Mouse (Mus musculus) retina, postnatal 7 days (tissue): ENCODE measurements around the gene Cacna2d3.

ENCODE experiments used
- DNase-seq: peaks from one replicate; pipeline ENCODE4 v3.0.0-alpha.2; 2012; ENCODE audit warnings: low read depth, low spot score

The Cacna2d3 gene

GRCm38 (mm10) chr14:29721488-29722385, at the start of gene Cacna2d3:
Gene Cacna2d3 (minus strand): TSS chr14:29721864.
- DNase-seq: no peak

DNA sequence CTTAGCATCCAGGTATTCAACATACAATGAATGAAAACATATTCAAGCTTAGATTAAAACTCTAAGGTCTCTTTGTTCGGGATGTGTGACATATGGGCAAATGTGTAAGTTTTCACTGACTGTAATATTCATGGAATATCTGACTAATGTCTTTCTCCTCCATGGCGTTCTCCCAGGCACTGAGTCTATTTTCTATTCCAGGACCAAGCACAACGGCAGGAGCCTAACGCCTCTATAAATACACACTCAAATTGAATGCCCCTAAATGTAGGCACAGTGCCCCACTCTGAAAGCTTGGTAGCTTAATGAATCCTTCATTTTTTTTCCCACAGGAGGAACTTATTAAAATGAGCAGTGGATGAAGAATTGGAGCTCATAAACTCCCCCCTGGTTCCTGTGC, 47.8 kb upstream of the Cacna2d3 start:
- no peak for DNase-seq

- DNase-seq: no peak
Measured at GRCm38 (mm10) chr14:29752876-29753275, 31.2 kb upstream of the Cacna2d3 start.

DNA sequence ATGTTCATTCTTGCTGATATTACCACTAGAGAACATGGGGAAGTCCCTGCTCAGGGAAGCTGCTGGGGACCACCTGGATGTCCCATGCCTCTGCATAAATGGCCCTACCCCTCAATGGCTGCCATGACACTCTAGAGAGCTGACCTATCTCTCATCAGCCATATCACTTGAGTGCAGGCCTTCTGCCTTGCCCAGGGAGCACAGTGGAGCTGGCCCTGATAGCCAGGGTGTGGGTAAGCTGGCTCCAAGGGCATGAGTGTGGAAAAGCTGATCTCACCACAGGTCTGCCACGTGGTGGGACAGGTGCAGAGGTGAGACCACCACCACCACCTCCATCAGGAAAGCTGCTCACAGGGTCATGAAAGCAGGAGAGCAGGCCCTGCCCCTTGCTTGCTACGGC, 17.1 kb upstream of the Cacna2d3 start:
- DNase-seq: no peak

- DNase-seq: no peak
Measured at GRCm38 (mm10) chr14:29730256-29730655, 8.6 kb upstream of the Cacna2d3 start.

DNA sequence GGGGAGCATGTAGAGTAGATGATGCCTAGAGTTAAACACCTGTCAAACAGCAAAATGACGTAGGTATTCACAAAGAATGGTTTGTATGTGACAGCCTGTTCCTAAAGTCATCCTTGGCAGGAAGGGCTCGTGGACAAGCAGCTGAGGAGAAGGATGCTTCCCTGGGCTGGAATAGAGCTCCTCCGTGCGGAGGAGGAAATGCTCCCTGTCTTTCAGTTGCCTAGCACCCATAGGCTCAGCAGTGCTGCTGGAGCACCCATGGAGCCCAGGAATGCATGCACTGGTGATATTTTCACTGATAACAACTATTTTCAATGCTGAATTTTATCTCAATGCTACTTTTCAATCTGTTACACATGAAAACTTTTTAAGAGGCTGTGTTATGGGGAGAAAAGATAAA, 7.3 kb upstream of the Cacna2d3 start:
- no peak for DNase-seq

DNA sequence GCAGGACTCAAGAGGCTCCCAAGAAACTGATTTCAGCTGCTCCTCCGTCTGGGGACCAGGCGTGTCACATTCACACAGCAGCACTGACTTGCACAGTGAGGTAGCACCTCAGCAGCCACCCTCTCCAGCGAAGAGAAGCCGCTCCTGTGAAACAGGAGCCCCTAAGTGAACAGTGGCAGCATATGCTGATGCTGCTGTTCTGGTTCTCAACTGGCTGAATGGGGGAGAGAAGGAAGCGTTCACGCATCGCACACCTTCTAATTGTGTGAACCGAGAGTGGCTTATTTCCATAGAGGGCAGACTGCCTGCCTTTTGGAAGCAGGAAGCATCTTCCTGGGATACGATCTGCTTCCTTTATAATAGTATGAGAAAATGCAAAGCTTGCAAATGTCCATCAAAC, 5.9 kb upstream of the Cacna2d3 start:
- no peak for DNase-seq

DNA sequence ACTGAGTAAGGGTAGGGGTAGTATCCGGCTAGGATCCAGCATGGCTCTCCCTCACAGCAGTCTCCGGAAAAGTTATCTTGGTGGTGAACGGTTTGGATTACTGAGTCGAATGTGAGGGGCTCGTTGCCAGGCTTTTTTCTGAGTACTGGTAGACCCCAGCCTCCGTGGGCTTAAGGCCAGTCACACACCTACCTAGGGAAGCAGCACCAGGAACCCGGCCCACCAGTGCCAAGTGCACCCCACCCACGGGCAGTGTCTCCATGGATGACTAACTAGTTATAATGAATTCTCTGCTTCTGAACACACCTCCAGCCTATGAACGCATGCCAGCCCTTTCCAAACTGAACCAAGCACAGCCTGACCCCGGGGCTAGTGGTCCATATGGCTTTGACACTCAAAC, 1.6 kb upstream of the Cacna2d3 start:
- DNase-seq: no peak

DNA sequence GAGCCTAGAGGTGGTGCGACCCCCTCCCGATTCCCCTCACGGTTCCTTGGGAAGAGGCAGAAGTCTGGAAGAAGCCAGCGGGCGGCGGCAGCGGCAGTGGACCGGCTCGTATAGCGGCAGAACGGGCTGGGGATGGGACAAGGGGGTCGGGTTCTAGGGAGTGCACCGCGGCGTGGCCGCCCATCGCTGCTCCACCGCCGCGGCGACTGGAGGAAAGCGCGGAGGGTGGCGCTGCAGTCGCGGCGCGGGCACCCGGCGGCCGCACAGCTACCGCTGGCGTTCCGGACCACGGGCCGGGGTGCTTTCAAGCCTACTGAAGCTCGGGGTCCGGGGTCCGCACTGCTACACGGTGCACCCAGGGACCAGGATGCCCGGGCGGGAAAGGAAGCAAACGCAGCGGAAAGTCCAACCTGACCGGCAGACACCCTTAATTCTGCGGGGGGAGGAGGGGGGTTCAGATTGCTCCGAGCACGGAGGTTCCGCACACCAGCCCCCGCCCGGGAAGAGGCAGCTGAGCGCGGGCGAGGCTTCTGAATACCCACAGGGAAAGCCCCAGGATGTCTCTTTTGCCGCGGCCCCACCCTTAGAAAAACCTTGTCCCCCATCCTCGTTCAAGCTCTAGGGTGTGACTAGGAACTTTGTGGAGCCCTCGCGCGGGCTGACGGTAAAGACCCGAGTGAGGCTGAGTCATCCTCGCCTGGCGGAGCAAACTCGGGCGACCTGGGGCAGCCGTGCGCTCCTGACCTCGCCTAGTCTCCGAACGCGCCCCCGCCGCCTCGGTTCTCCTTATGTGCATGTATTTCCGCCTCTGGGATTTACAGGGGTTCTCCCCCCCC, 940 bp upstream of the Cacna2d3 start:
- DNase-seq: no peak

DNA sequence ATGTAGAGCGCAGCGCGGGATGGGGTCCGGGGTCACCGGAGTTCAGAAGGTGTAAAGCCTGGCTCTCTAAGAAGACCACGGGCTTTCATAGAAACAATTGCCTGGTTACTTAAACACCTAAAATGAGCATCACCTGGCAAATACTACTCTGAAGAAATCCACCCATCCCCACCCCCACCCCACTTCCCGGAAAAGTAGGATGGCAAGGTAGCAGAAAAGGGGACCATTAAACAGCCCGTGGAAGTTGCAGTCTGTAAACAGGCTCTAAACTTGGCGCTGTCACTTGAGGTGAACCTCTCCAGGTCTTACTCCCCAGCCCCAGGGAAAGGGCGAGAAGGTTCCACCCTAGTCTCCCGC, 555 bp downstream of the Cacna2d3 start:
- no peak for DNase-seq

- no peak for DNase-seq
Measured at GRCm38 (mm10) chr14:29720334-29720911, 1.2 kb downstream of the Cacna2d3 start.

DNA sequence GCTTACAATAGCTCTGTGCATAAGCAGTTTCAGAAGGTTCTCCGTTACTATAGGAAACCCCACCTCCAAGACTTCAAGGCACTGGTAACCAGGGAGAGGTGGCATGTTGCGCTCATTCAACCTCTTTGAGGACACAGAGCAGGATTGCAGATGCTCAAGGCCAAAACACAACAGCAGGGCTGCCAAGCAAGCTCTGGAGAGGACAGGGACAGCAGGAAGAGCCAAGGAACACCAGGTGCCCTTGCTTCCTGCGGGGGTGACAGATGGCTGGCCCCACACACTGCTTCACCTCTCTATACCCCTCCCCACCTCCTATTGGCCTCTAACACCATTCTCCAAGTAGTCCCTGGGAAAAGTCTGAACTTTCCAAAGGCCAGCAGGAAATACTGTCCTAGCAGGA, 9.0 kb downstream of the Cacna2d3 start:
- DNase-seq: no peak

GRCm38 (mm10) chr14:29707561-29708335, 13.9 kb downstream of the Cacna2d3 start:
- no peak for DNase-seq

DNA sequence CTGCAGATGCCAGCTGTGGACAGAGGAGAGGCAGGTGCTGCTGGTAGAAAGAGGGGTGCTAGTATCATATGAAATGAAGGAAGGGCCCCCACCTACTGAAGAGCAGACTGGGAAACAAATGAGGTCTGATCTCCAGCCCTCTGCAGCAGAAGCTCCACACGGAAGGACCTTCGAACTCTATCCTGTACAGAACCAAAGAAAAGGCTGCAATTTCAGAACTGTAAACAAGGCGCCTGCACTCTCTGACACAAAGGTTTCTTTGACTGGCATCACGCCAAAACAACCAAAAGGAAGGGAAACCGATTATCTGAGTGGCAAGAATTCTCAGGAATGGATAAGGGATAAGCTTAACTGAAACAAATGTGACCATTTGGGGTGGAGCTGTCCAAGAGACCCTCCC, 18.9 kb downstream of the Cacna2d3 start:
- DNase-seq: no peak

- DNase-seq: peak; percentile 8
Measured at GRCm38 (mm10) chr14:29696131-29696530, 25.5 kb downstream of the Cacna2d3 start.

DNA sequence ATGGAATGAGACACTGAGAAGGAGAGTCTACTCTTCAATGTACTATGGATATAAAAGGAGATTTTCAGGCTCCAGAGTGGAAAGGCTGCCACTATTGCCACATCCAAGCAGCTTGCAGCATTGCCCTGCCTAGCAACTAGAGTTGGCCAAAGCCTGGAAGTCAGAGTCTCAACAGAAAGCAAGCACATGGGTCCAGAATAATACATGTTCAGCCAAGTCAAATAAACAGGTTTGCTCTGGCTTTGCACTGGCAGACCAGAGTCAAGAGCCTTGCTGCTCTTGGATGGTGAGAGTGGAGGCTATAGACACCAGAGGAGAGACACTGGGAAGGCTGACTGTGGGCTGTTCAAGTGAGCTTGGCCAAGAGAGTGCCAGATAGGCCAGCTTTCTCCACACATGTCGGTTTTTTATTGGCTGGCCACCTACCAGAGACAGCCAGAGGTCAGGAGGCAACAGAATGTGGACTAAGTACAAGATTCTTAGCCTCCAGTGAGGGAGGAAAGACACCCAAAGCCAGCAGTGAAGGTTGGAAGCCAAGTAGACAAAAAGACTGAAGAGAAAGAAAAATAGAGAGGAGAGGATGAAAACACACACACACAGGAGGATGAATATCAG, 49.1 kb downstream of the Cacna2d3 start:
- no peak for DNase-seq

- DNase-seq: no peak
Measured at GRCm38 (mm10) chr14:29669826-29670225, 51.8 kb downstream of the Cacna2d3 start.

- no peak for DNase-seq
Measured at GRCm38 (mm10) chr14:29657006-29657405, 64.7 kb downstream of the Cacna2d3 start.

- DNase-seq: no peak
Measured at GRCm38 (mm10) chr14:29650591-29650990, 71.1 kb downstream of the Cacna2d3 start.

GRCm38 (mm10) chr14:29648721-29649120, 72.9 kb downstream of the Cacna2d3 start:
- no peak for DNase-seq

GRCm38 (mm10) chr14:29645421-29645820, 76.2 kb downstream of the Cacna2d3 start:
- DNase-seq: no peak
